Mouse (Mus musculus) testis, postnatal 14 days (tissue): ENCODE results near the gene Sesn2.
A peak's percentile ranks its signal among the peaks of the same experiment; 100 is the strongest.
"Not testable (repeated sequence)": the region's sequence is repeated elsewhere in the genome, so short reads cannot be mapped to it uniquely, and the experiment has no call there.

Experiments
- DNase-seq: peaks from one replicate; pipeline ENCODE4 v3.0.0; 2021; ENCODE audit warnings: low spot score

Sesn2 gene

DNA sequence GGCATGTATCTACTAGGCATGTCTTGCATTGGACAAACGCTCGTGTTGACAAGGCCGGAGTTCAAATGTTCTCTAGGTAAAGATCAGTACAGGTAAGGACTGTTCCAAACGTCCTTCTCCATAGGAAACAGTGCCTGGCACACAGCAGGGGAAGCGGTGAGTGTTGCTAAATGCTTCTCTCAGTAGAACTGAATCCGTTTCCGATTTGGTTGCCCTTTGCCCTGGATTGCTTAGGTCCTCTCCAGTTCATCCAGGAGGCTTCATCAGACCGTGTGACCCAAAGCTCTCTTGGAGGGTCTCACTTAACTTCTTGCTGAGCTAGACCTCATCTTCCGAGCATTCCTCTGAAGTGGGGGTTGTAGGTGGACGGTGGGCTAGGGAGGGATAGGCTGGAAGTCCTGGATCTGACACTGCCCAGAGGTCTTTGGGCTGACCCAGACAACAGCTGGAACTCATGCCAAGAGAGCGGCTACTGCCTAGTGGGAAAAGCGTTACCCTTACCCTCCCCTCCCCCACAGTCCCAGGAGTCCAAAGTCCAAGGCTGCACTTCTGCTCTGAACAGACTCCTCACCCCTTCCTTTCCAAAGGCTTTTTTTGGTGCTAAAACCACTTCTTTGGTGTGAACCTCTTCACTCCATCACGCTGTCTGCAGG lies 27.2 kb downstream of the Sesn2 start:
- DNase-seq, result no peak

DNA sequence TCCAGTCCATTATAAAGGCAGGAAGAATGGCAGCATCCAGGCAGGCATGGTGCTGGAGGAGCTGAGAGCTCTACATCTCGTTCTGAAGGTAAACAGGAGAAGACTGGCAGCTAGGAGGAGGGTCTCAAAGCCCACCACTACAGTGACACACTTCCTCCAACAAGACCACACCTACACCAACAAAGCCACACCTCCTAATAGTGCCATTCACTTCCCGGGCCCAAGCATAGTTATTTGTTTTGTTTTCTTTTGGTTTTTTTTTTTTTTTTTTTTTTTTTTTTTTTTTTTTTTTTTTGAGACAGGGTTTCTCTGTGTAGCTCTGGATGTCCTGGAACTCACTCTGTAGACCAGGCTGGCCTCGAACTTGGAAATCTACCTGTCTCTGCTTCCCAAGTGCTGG lies 28.2 kb downstream of the Sesn2 start:
- DNase-seq, result not testable (repeated sequence)

DNA sequence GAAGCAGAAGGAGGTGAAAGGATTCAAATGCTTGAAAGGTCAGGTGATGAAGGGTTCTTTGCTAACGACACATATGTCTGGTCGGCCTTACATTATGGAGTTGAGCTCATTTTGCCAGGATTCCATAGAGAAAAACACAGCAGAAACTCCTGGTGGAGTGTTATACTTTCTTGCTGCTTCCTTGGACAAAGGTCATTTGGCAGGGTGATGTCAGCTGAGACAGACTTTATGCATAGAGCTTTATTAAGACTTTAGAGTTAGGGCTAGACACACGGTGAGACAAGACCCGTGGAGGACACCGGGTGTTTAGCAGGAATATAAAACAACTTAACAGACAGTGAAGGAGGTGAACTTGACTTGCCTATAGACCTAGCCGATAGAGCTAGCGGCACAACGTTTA lies 32.5 kb downstream of the Sesn2 start:
- no peak for DNase-seq

DNA sequence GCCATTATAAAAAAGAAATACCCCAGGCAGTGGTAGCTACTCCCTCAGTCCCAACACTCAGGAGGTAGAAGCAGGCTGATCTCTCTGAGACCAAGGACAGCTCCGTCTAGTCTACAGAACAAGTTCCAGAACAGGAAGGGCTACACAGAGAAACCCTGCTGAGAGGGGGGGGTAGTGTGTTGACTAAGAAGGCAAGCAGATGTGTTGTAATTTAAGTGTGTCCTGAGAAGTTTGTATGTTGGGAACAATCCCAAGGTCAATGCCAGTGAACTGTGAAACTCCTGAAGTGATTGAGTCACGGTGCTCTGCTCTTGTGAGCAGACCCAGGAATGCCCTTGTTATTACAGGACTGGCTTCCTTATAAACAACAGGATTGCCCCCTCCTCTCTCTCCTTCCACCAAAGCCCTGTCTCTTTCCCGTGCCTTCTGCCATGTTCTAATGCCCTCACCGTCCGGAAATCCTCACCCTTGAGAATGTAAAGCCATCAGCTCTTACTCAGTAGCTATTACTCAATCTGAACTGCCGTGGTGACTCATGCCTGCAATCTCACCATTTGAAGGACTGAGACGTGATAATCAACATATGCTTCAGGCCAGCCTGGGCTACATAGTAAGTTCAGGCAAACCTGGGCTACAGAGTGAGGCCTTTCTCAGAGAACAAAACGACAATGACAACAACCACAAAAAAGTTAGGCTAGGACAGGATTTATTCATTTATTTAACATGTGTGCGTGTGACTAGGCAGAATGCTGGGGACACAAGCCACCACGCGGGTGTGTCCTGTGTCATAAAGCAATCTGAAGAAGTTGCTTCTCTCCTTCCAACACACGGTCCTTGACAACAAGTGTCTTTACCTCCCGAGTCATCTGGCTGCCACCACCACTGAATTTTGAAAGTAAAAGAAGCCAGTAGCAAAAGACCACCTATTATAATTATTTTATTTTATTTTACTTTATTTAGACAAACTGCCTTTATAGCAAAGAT lies 34.1 kb downstream of the Sesn2 start:
- DNase-seq, result no peak

DNA sequence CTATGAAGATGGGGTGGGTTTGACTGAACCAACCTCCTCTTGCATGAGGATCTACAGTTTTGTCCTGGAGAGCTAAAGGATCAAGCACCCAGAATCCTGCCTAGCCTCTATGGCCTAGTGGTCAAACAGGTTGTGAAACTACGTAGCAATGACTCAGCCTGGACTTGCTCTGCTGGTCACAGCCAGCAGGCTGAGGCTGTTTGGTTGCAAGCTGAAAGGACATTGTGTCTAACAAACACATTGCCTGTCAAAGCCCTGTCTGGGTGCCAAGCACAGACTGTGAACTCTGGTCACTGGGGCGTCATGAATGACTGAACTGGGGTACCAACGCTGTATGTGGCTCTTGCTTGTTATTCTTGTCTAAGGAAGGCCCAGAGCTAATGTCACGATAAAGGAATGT lies 35.7 kb downstream of the Sesn2 start:
- DNase-seq, result peak; percentile 33

DNA sequence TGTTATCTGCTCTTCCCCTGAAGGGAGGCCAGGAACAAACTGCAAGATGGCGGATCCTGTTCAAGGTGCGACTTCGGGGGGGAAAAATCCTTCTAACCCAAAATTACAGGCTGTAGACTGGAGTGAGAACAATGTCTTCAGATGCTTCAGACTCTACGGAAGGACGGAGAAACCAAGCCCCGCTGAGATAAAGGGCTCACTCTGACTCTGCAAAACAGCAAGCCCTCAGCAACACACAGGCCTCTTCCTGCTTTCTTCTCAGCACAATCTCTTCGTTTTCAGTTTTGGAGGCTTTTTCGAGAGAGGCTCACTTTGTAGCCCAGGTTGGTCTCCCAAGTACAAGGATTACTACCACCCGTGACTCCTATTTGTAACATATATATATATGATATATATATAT lies 36.9 kb downstream of the Sesn2 start:
- no peak for DNase-seq

DNA sequence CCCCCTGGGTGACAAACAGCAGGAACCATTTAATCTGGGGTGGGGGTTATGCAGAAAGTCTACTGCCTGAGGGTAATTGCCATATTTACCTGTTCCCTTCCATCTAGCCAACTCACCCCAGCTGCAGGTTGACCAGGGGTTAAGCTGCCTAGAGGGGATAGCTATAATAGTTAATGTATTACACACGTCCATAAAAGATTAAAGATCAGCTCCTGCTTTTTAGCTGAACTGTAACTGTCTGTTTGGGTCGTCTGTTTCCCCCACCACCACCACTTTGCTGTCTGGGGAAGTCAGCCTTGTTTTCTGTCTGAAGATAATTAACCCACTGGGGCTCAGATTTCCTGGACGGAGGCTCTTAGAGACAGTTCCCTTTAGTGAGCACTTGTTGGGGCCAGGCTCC lies 40.4 kb downstream of the Sesn2 start:
- DNase-seq, result no peak

DNA sequence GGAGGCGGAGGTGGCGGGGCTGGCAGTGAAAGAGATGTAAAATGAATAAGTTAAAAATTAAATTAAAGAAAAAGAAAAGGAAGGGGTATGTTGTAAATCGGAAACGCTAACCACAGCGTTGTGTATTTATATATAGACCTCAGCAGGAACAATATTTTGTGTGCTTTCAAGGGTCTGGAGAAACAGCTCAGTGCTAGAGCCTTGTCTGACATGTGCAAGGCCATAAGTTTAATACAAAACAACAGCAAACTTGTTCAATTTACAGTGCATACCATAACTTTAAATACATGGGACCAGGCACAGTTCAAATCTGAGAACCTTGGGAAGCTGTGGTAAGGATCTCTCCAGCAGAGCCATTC lies 46.1 kb downstream of the Sesn2 start:
- no peak for DNase-seq

DNA sequence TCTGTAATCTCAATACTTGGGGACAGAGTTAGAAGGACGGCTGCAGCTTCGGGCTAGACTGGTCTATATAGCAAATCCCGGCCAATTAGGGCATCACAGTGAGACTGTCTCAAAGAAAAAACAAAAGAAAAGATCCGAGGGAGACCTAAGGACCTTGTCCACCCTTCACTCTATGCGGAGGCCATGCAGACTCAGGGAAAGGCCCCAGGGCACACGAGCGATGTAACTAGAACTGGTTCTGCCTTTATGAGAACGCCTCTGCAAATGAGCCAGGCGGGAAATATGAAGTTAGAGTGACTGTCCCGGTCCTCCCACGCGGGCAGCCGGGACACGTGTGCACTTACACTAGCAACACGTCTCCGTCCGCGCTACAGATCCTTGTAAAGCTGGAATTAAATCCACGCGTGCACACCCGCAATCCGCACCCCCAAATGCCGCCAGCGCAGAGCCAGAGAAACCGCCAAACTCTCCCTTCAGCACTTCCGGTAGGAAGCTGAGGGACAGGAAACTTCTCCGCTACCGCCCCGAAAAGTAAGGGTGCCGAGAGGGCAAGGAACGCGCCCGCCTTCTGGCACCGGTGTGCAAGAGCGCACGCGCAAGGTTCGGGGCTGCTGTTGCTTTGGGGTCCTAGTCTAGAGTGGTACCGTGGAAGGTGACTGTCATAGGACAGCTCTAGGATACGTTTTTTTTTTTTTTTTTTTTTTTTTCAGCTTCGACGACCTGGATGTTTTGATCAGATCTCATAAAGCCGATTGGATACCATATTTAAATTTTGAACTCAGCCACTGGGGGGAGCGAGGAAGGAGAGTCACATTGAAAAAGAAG lies 46.7 kb downstream of the Sesn2 start, which contains the start of gene Med18:
Med18 (minus strand) TSS at position 492 of the 825 bp plus-strand sequence.
- DNase-seq, result peak; percentile 93

GRCm38 (mm10) chr4:132462836-132463235 lies 47.5 kb downstream of the Sesn2 start:
- DNase-seq, result no peak

DNA sequence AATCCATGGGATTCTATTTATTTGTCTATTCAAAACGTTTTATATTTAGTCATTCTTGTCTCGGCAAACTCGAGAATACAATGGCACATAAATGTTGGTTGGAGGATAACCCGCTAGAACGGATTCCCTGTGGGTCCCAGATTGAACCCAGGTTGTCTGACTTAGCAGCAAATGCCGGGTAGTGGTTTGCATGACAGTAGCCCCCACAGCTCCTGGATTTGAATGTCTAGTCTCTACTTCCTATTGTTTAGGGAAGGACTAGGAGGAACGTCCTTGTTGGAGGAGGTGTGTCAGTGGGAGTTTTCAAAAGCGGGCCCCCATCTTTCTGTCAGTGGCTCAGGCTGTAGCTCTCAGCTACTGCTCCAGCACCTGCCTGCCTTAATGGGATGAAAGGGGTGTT lies 50.1 kb downstream of the Sesn2 start:
- no peak for DNase-seq

DNA sequence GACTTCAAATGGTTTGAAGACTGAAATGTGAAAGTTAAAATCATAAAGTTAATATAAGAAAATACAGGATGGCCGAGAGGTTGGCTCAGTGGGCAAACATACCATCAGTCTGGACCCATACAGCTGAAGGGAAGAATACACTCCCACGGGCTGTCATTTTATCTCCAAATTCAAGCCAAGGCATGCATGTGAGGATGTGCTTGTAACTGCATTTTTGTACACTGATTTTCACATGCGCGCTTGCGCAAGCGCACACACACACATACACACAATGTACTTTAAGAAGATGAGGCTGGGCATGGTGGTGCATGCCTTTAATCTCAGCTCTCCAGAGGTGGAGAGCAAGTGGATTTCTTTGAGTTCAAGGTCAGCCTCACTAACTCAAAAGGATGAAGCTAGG lies 54.7 kb downstream of the Sesn2 start:
- no peak for DNase-seq

GRCm38 (mm10) chr4:132455146-132455545 lies 55.2 kb downstream of the Sesn2 start:
- DNase-seq, result no peak

DNA sequence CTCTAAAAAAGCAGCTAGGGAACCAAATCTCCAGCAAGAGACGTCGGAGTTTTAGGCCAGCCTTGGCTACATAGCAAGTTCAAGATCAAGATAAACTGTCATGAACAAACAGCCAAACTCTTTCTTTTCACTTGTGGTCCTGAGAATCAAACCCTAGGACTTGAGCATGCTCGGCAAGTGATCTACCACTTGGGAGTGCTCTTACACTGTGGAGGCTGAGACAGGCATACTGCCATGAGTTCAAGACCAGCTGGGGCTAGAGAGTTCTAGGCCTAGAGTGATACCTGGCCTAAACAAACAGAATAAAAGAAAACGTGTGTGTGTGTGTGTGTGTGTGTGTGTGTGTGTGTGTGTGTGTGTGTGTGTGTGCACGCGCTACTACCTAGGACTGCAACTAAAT lies 56.1 kb downstream of the Sesn2 start:
- no peak for DNase-seq

GRCm38 (mm10) chr4:132449778-132450177 lies 60.5 kb downstream of the Sesn2 start:
- no peak for DNase-seq

GRCm38 (mm10) chr4:132446105-132446504 lies 64.2 kb downstream of the Sesn2 start:
- DNase-seq, result no peak

DNA sequence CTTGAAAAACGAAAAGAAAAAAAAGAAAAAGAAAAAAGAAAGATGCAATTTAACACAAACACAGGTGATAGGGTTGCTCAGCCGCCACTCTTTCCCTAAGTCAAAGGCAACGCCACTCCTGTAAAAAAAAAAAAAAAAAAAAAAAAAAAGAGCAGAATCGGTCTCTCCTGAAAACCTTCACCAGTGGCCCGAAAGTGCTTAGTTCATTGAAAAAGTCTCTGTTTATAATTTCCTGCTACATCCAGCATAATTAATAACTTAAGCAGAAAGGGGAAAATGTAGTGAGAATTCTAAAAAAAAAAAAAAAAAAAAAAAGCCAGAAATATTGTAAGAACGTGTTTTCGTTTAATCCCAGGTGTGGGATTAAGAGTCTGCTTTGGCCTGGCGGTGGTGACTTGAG lies 65.8 kb downstream of the Sesn2 start:
- DNase-seq, result no peak
